Mouse (Mus musculus) heart, postnatal 4 days (tissue): ENCODE results near the gene Adgrb3. TPM values are rescaled to one million over a fixed set of nuclear protein-coding genes. Genes with fewer than 3 reads are reported as not detected.
"Not testable (repeated sequence)": the region's sequence is repeated elsewhere in the genome, so short reads cannot be mapped to it uniquely, and the experiment has no call there.

Source experiments
- DNase-seq: peaks from one replicate; pipeline ENCODE4 v3.0.0; 2021
- total RNA-seq, 2 experiments: library from RNA; stranded (reverse); gene quantifications; 2 replicates each; pipeline ENCODE4 v1.2.3; 2021

Gene Adgrb3
- total RNA-seq, 2 experiments from 2014 or later: 0.07 to 0.18 TPM

GRCm38 (mm10) chr1:25106679-25107078 lies 722.8 kb downstream of the Adgrb3 start:
- no peak for DNase-seq

- DNase-seq: peak; percentile 74
These were observed 724.1 kb downstream of the Adgrb3 start for GRCm38 (mm10) chr1:25105367-25105766.

GRCm38 (mm10) chr1:25088010-25088719 lies 741.3 kb downstream of the Adgrb3 start:
- DNase-seq: no peak

GRCm38 (mm10) chr1:25085616-25086372 lies 743.7 kb downstream of the Adgrb3 start:
- no peak for DNase-seq

- no peak for DNase-seq
These were observed 747.1 kb downstream of the Adgrb3 start for GRCm38 (mm10) chr1:25082377-25082776.

- DNase-seq: no peak
These were observed 748.1 kb downstream of the Adgrb3 start for GRCm38 (mm10) chr1:25081265-25081849.

GRCm38 (mm10) chr1:25079395-25079794 lies 750.1 kb downstream of the Adgrb3 start:
- no peak for DNase-seq

- DNase-seq: no peak
These were observed 753.6 kb downstream of the Adgrb3 start for GRCm38 (mm10) chr1:25075952-25076351.

GRCm38 (mm10) chr1:25063964-25064363 lies 765.5 kb downstream of the Adgrb3 start:
- no peak for DNase-seq

GRCm38 (mm10) chr1:25060935-25061334 lies 768.6 kb downstream of the Adgrb3 start:
- no peak for DNase-seq

- peak; percentile 5 for DNase-seq
These were observed 769.3 kb downstream of the Adgrb3 start for GRCm38 (mm10) chr1:25060191-25060590.

- DNase-seq: peak; percentile 5
These were observed 771.9 kb downstream of the Adgrb3 start for GRCm38 (mm10) chr1:25057656-25058055.

GRCm38 (mm10) chr1:25057212-25057611 lies 772.3 kb downstream of the Adgrb3 start:
- no peak for DNase-seq

- DNase-seq: no peak
These were observed 787.4 kb downstream of the Adgrb3 start for GRCm38 (mm10) chr1:25042091-25042490.

GRCm38 (mm10) chr1:25034161-25034560 lies 795.3 kb downstream of the Adgrb3 start:
- no peak for DNase-seq

GRCm38 (mm10) chr1:25033155-25034095 lies 796.1 kb downstream of the Adgrb3 start:
- DNase-seq: no peak

- no peak for DNase-seq
These were observed 806.4 kb downstream of the Adgrb3 start for GRCm38 (mm10) chr1:25023156-25023555.

- not testable (repeated sequence) for DNase-seq
These were observed 811.7 kb downstream of the Adgrb3 start for GRCm38 (mm10) chr1:25017851-25018250.
